Mouse (Mus musculus): ENCODE data around the gene Hectd1.

- no peak for TF ChIP-seq CTCF (conservative IDR thresholded peaks at IDR 0.05; ENCODE audit: low read length)
- TF ChIP-seq NANOG (IDR thresholded peaks at IDR 0.05; ENCODE audit: borderline replicate concordance, low read length) = no peak
Measured at GRCm38 (mm10) chr12:51855453-51855852, 26.1 kb upstream of the Hectd1 start.

Data from E14TG2a.4 (cell line).